Mouse (Mus musculus) liver, embryonic 14.5 days (tissue): Measurements from ENCODE around the gene Cd5. TPM values are rescaled to one million over a fixed set of nuclear protein-coding genes. Genes with fewer than 3 reads are reported as not detected.

Experiments
- ATAC-seq: fragments of 200-750 bp; cut with Nextera tagmentation; 2 replicates; pipeline ENCODE4 v1.8.0; 2017; ENCODE audit warnings: moderate number of reproducible peaks, mild to moderate bottlenecking, moderate library complexity; ENCODE audit not compliant: insufficient read depth
- DNase-seq, 3 experiments: peaks; one replicate each; pipeline ENCODE4 v3.0.0-alpha.2; 2012 to 2013; ENCODE audit warnings: low read depth in 3 of 3, low spot score in 3 of 3
- H3K27ac ChIP-seq: fragments of 300-500 bp; sonication (generic); 2 replicates; pipeline ENCODE4 v1.5.1; 2014; ENCODE audit warnings: moderate library complexity, mild to moderate bottlenecking, control low read depth, inconsistent platforms
- H3K27me3 ChIP-seq: fragments of 300-500 bp; sonication (generic); 2 replicates; pipeline ENCODE4 v1.6.1; 2014; ENCODE audit warnings: mild to moderate bottlenecking, low read length, moderate library complexity; ENCODE audit not compliant: control insufficient read depth, insufficient read depth
- H3K36me3 ChIP-seq: fragments of 300-500 bp; sonication (generic); replicated peaks from 2 replicates; pipeline ENCODE4 v1.6.1; 2014; ENCODE audit warnings: low read depth; ENCODE audit not compliant: control insufficient read depth, insufficient read depth
- H3K4me1 ChIP-seq, 2 experiments: fragments of 200-500 bp in 1 of 2; fragments of 300-500 bp in 1 of 2; sonication (generic) in 1 of 2; replicated peaks; 2 replicates each; pipeline ENCODE4 v1.6.1; 2012 to 2014; ENCODE audit warnings: antibody characterized with exemption in 1 of 2, inconsistent platforms in 1 of 2, low read length in 1 of 2; ENCODE audit not compliant: control insufficient read depth in 2 of 2, insufficient read depth in 2 of 2
- H3K4me2 ChIP-seq: fragments of 300-500 bp; sonication (generic); 2 replicates; pipeline ENCODE4 v1.6.1; 2014; ENCODE audit warnings: low read depth, mild to moderate bottlenecking, control low read depth, moderate library complexity
- H3K4me3 ChIP-seq, 2 experiments: fragments of 200-500 bp in 1 of 2; fragments of 300-500 bp in 1 of 2; sonication (generic) in 1 of 2; 2 replicates each; pipeline ENCODE4 v1.5.1; 2012 to 2014; ENCODE audit warnings: low read depth in 2 of 2, low read length in 2 of 2, mild to moderate bottlenecking in 2 of 2, control low read depth in 1 of 2, inconsistent platforms in 1 of 2, moderate library complexity in 1 of 2; ENCODE audit not compliant: insufficient read depth in 1 of 2
- H3K9ac ChIP-seq: fragments of 300-500 bp; sonication (generic); replicated peaks from 2 replicates; pipeline ENCODE4 v1.6.1; 2014; ENCODE audit warnings: mild to moderate bottlenecking, control low read depth, moderate library complexity
- H3K9me3 ChIP-seq: fragments of 300-500 bp; sonication (generic); 2 replicates; pipeline ENCODE4 v1.6.1; 2016; ENCODE audit warnings: low read length, mixed read lengths; ENCODE audit not compliant: control insufficient read depth
- CTCF ChIP-seq: IDR thresholded peaks from 2 replicates; pipeline ENCODE4 v1.5.1; 2016; ENCODE audit warnings: antibody characterized with exemption, low read depth, control low read depth
- EP300 ChIP-seq: IDR thresholded peaks from 2 replicates; pipeline ENCODE4 v1.6.1; 2016; ENCODE audit warnings: antibody characterized with exemption, low read depth
- WGBS: fragments of 180-500 bp; shearing (Covaris S2); extraction: QIAGEN DNeasy Blood & Tissue Kit; methylation state at CpG from one replicate; pipeline ENCODE4 v1.1.7; 2014; ENCODE audit not compliant: insufficient replicate concordance; 5-methylcytosine and 5-hydroxymethylcytosine counted together
- polyA plus RNA-seq, 2 experiments: library from polyadenylated mRNA; depleted of rRNA in 1 of 2; stranded (reverse) in 1 of 2; unstranded in 1 of 2; fragments of >200 nt; fragmentation: Nextera tagmentation in 1 of 2; extraction: Ambion mirVana in 1 of 2; gene quantifications; 2 replicates each; pipeline versions ENCODE4 v1.2.1 to v1.2.3; 2012 to 2014

The Cd5 gene
- polyA plus RNA-seq, 2 experiments: 0.02 to 0.04 TPM

GRCm38 (mm10) chr19:10751607-10752006 lies 12.8 kb upstream of the Cd5 start:
- no peak overlapping the region for H3K9ac ChIP-seq
- H3K36me3 ChIP-seq: no peaks in the 10 kb centered on the region
- no peak overlapping the region for H3K27ac ChIP-seq
- H3K4me3 ChIP-seq: no peak overlapping the region
- no peak for ATAC-seq
- no peak overlapping the region for H3K4me2 ChIP-seq
- H3K4me1 ChIP-seq: no peaks in the 10 kb centered on the region
- H3K27me3 ChIP-seq: no peaks in the 10 kb centered on the region
- 74% methylated on average over 1 of the region's 1 CpGs for WGBS
- H3K9me3 ChIP-seq: no peaks in the 10 kb centered on the region
- no peak for DNase-seq
- TF ChIP-seq CTCF (no peak), EP300 (no peak)

- no peak overlapping the region for H3K9ac ChIP-seq
Measured at GRCm38 (mm10) chr19:10750161-10750560, 11.4 kb upstream of the Cd5 start.

GRCm38 (mm10) chr19:10749295-10749694 lies 10.5 kb upstream of the Cd5 start:
- Histone ChIP-seq H3K27ac (no peak overlapping the region), H3K36me3 (no peaks in the 10 kb centered on the region), H3K9ac (no peak overlapping the region), H3K4me1 (no peaks in the 10 kb centered on the region), H3K4me2 (no peak overlapping the region), H3K4me3 (no peak overlapping the region), H3K9me3 (no peaks in the 10 kb centered on the region), H3K27me3 (no peaks in the 10 kb centered on the region)
- TF ChIP-seq CTCF: no peak
- no peak for TF ChIP-seq EP300
- no peak for DNase-seq
- 78% methylated on average over 6 of the region's 6 CpGs for WGBS
- ATAC-seq: no peak

More at GRCm38 (mm10) chr19:10750161-10750560, 11.4 kb upstream of the Cd5 start:
- DNase-seq (no peak), ATAC-seq (no peak)
- Histone ChIP-seq H3K4me1 (no peaks in the 10 kb centered on the region), H3K27ac (no peak overlapping the region), H3K4me2 (no peak overlapping the region), H3K9me3 (no peaks in the 10 kb centered on the region), H3K27me3 (no peaks in the 10 kb centered on the region), H3K36me3 (no peaks in the 10 kb centered on the region), H3K4me3 (no peak overlapping the region)
- TF ChIP-seq EP300 (no peak), CTCF (no peak)
- WGBS: 60% methylated on average over 6 of the region's 6 CpGs

- H3K4me3 ChIP-seq: no peak overlapping the region
- H3K27me3 ChIP-seq: no peaks in the 10 kb centered on the region
- 49% methylated on average over 11 of the region's 11 CpGs for WGBS
- no peaks in the 10 kb centered on the region for H3K9me3 ChIP-seq
- no peak overlapping the region for H3K4me2 ChIP-seq
- TF ChIP-seq EP300 (no peak), CTCF (no peak)
- no peaks in the 10 kb centered on the region for H3K36me3 ChIP-seq
- ATAC-seq (no peak), DNase-seq (no peak)
- no peaks in the 10 kb centered on the region for H3K4me1 ChIP-seq
- no peak overlapping the region for H3K9ac ChIP-seq
- H3K27ac ChIP-seq: no peak overlapping the region
Measured at GRCm38 (mm10) chr19:10748401-10749102, 9.8 kb upstream of the Cd5 start.

- no peak for ATAC-seq
- Histone ChIP-seq H3K4me1 (no peaks in the 10 kb centered on the region), H3K4me3 (no peak overlapping the region), H3K4me2 (no peak overlapping the region), H3K36me3 (no peaks in the 10 kb centered on the region), H3K27me3 (no peaks in the 10 kb centered on the region), H3K9me3 (no peaks in the 10 kb centered on the region), H3K9ac (no peak overlapping the region), H3K27ac (no peak overlapping the region)
- TF ChIP-seq CTCF (no peak), EP300 (no peak)
- no peak for DNase-seq
- WGBS: 66% methylated on average over 6 of the region's 6 CpGs
Measured at GRCm38 (mm10) chr19:10747718-10748117, 8.9 kb upstream of the Cd5 start.
